Mouse (Mus musculus): ENCODE measurements around the gene Slc25a20. TPM values are rescaled to one million over a fixed set of nuclear protein-coding genes. Genes with fewer than 3 reads are reported as not detected.

Gene Slc25a20
- polyA plus RNA-seq, 1 experiment = 12.6 TPM

DNA sequence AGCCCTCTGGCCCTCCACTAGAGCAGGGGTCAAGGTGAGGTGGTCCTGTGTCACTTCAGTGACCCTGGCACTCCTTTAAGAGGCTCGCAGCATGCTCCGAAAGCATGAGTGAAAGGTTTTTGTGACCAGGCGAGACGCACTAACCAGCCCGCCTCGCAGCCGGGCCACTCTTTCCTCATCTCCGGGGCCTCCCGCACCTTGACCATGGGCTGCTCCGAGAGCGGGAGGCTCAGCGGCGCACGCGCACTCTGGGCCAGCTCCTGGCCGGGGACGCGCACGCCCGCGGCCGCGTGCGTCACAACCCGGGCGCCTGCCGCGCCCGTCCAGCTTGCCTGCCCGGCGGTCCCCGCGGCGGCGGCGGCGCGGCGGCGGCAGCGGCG, 29.9 kb downstream of the Slc25a20 start:
- TF ChIP-seq CTCF (IDR thresholded peaks at IDR 0.05; ENCODE audit: extremely low read depth, insufficient read depth, low read length) (no peak), POLR2A (IDR thresholded peaks at IDR 0.05; ENCODE audit: extremely low read depth, insufficient read depth, low read length) (peak; percentile 77; the same call in 1 of the 2 replicates)

DNA sequence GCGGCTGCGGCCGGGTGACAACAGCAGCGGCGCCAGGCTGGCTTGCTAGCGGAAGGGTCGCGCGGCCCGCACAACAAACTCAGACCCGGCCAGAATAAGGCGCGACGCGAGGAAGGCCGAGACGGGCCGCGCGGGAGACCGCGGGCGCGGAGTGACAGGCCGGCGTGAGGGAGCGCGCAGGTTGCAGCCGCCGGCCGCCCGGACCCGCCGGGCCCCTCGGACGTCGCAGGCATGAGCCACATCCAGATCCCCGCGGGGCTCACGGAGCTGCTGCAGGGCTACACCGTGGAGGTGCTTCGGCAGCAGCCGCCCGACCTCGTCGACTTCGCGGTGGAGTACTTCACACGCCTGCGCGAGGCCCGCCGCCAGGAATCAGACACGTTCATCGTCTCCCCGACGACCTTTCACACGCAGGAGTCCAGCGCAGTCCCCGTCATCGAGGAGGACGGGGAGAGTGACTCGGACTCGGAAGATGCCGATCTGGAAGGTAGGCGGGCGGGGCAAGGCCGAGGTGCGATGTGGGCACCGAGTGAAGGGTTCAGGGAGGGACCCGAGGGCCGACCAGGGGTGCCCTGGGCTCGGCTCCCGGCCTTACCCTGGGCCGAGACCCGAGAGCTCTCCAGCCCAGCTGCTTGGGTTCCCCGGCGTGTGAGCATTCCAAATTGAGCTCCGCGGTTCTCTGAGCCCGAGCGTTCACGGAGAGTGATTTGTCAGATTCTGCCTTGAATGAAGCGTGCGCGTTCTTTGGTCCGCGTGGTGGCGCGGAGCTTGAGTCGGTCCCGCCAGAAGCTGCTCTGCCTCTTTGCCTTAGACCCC, 30.5 kb downstream of the Slc25a20 start:
- no peak for TF ChIP-seq CTCF (IDR thresholded peaks at IDR 0.05; ENCODE audit: extremely low read depth, insufficient read depth, low read length)
- TF ChIP-seq POLR2A (IDR thresholded peaks at IDR 0.05; ENCODE audit: extremely low read depth, insufficient read depth, low read length) = no peak
- peaks cover 6% of the 10 kb centered on the region for H3K4me1 ChIP-seq (ENCODE audit: control insufficient read depth, insufficient read depth, low read length)
- peak overlapping the region; percentile 75 for H3K27ac ChIP-seq (ENCODE audit: insufficient read depth, low read length)

More for the DNA sequence above, 29.9 kb downstream of the Slc25a20 start:
- H3K4me3 ChIP-seq (ENCODE audit: insufficient read depth, low read length) = peak overlapping the region; percentile 97
- peaks cover 6% of the 10 kb centered on the region for H3K4me1 ChIP-seq (ENCODE audit: control insufficient read depth, insufficient read depth, low read length)
- H3K27ac ChIP-seq (ENCODE audit: insufficient read depth, low read length) = peak overlapping the region; percentile 90

DNA sequence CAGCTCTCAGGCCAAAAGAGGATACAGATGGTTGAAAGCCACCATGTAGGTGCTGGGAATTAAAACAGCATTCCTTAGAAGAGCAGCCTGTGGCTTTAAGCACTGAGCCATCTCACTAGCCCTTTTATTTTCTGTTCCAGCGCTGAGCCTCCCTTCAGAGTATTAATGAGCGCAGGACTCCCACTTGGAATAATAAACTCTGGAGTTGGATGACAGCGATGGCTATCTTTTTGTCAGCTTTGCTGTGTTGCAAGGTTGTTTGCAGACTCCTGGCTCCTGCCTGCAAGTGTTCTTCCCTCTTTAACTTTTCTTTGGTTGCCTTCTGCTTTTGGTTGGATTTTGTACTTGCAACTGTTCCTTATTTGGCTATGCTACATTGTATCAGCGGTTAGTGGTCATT, 32.1 kb downstream of the Slc25a20 start:
- TF ChIP-seq POLR2A (IDR thresholded peaks at IDR 0.05; ENCODE audit: extremely low read depth, insufficient read depth, low read length) (no peak), CTCF (IDR thresholded peaks at IDR 0.05; ENCODE audit: extremely low read depth, insufficient read depth, low read length) (no peak)
- peaks cover 6% of the 10 kb centered on the region for H3K4me1 ChIP-seq (ENCODE audit: control insufficient read depth, insufficient read depth, low read length)
- H3K4me3 ChIP-seq (ENCODE audit: insufficient read depth, low read length) = no peak overlapping the region; the same call in 1 of the 2 replicates
- H3K27ac ChIP-seq (ENCODE audit: insufficient read depth, low read length) = no peak overlapping the region

More for the DNA sequence above, 30.5 kb downstream of the Slc25a20 start:
- peak overlapping the region; percentile 97 for H3K4me3 ChIP-seq (ENCODE audit: insufficient read depth, low read length)

DNA sequence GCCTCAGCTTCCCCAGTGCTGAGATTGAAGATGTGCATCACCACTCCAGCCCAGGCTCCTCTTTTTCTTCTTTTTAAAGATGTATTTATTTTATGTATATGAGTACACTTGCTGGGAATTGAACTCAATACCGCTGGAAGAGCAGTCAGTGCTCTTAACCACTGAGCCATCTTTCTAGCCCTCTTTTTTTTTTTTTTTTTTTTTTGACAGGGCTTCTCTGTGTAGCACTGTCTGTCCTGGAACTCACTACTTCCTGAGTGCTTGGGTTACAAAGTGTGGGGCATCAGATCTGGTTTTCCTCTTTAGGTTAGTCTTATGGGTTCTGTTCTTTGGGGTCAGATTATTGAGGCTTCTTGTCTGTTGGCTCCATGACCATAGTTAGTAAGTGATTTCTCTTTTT, 32.6 kb downstream of the Slc25a20 start:
- TF ChIP-seq CTCF (IDR thresholded peaks at IDR 0.05; ENCODE audit: extremely low read depth, insufficient read depth, low read length) = no peak
- no peak for TF ChIP-seq POLR2A (IDR thresholded peaks at IDR 0.05; ENCODE audit: extremely low read depth, insufficient read depth, low read length)
- Histone ChIP-seq H3K4me3 (ENCODE audit: insufficient read depth, low read length) (no peak overlapping the region), H3K27ac (ENCODE audit: insufficient read depth, low read length) (no peak overlapping the region), H3K4me1 (ENCODE audit: control insufficient read depth, insufficient read depth, low read length) (peaks cover 6% of the 10 kb centered on the region)

DNA sequence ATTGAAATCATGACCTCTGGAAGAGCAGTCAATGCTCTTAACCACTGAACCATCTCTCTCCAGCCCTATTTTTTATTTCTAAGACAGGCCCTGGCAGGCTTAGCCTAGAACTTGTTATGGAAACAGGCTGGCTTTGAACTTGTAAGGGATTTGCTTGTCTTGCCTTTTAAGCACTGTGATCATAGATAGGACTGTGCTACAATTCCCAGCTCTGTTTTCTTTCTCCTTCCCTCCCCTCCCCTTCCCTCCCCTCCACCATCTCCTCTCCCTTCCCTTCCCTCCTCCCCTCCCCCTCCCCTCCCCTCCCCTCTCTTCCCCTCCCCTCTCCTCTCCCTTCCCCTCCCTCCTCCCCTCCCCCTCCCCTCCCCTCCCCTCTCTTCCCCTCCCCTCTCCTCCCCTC, 40.6 kb downstream of the Slc25a20 start:
- Histone ChIP-seq H3K27ac (ENCODE audit: insufficient read depth, low read length) (no peak overlapping the region), H3K4me1 (ENCODE audit: control insufficient read depth, insufficient read depth, low read length) (peaks cover 3% of the 10 kb centered on the region), H3K4me3 (ENCODE audit: insufficient read depth, low read length) (no peak overlapping the region)
- TF ChIP-seq CTCF (IDR thresholded peaks at IDR 0.05; ENCODE audit: extremely low read depth, insufficient read depth, low read length) = no peak
- TF ChIP-seq POLR2A (IDR thresholded peaks at IDR 0.05; ENCODE audit: extremely low read depth, insufficient read depth, low read length) = no peak

DNA sequence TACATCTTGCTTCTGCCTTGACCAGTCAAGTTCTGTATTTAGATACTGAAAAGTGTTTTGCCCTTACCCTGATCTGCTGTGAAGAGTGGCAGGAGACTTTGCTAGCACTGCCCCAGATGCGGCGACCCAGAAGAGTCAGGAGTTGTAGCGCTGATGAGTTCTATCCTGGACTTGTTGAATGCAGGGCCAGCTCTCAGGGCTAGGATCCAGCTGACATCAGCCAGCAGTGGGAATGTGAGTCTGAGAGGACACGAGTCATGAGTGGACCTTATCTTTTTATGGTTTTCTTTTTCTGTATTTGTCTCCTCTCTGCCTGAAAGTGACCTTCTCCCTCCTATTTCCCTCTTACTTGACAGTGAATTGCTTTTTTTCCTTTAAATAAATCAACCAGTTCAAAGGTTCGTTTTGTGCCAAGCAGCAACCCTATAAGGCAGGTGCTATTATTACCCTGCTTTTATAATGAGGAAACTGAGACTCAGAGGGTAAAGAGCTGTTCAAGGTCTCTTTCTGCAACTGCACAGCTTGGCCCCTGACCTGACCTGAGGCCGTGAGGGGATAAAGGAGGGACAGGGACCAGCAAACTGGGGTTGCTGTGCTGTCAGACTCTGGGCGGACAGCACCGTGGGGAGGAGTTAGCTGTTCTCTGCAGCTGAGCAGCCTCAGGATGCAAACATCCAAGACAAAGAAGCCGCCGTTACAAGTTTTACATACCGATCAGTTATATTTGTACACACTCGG, 41.7 kb downstream of the Slc25a20 start:
- H3K4me1 ChIP-seq (ENCODE audit: control insufficient read depth, insufficient read depth, low read length) = peaks cover 10% of the 10 kb centered on the region
- no peak overlapping the region; the same call in 1 of the 2 replicates for H3K27ac ChIP-seq (ENCODE audit: insufficient read depth, low read length)
- no peak for TF ChIP-seq CTCF (IDR thresholded peaks at IDR 0.05; ENCODE audit: extremely low read depth, insufficient read depth, low read length)
- no peak for TF ChIP-seq POLR2A (IDR thresholded peaks at IDR 0.05; ENCODE audit: extremely low read depth, insufficient read depth, low read length)
- no peak overlapping the region for H3K4me3 ChIP-seq (ENCODE audit: insufficient read depth, low read length)

DNA sequence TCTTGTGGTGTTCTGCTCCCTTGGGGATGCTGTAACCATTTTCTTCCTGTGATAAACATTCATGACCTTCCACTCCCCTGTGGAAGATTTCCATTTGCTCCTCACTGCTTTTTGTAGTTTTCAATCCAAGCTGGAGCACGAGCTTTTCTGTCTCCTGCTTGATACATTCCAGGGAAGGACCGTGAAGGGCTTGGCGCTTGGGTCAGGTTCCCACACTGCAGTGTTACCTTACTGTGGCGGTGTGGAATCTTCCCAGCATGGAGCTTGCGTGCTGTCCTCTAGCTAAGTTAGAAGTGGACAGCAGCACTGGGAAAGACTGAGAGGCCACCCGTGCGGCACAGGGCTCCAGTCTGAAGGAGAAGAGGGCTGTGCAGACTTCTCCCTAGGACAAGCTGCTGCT, 42.7 kb downstream of the Slc25a20 start:
- no peak overlapping the region for H3K4me3 ChIP-seq (ENCODE audit: insufficient read depth, low read length)
- H3K27ac ChIP-seq (ENCODE audit: insufficient read depth, low read length) = no peak overlapping the region
- H3K4me1 ChIP-seq (ENCODE audit: control insufficient read depth, insufficient read depth, low read length) = peaks cover 10% of the 10 kb centered on the region
- TF ChIP-seq POLR2A (IDR thresholded peaks at IDR 0.05; ENCODE audit: extremely low read depth, insufficient read depth, low read length) (no peak), CTCF (IDR thresholded peaks at IDR 0.05; ENCODE audit: extremely low read depth, insufficient read depth, low read length) (no peak)

DNA sequence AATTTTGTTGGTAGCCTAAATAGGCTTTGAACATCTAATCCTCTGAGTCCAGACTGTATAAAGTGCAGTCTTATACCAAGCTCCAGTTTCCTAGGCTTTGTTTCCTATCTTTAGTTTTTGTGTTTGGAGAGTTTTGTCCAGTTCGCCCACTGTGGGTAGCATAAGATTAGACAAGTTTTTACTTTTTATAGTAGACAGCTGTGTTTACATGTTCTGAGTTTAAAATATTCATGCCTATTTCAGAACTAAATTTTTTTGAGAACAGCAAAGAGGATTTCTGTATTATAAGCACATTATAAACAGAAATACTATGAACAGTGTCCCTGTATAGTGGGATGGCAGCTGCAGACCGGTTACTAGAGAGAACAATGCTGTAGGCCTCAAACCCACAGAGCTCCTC, 45.3 kb downstream of the Slc25a20 start:
- peaks cover 12% of the 10 kb centered on the region for H3K4me1 ChIP-seq (ENCODE audit: control insufficient read depth, insufficient read depth, low read length)
- H3K27ac ChIP-seq (ENCODE audit: insufficient read depth, low read length) = peak overlapping the region; percentile 80; the same call in 1 of the 2 replicates
- H3K4me3 ChIP-seq (ENCODE audit: insufficient read depth, low read length) = no peak overlapping the region
- TF ChIP-seq CTCF (IDR thresholded peaks at IDR 0.05; ENCODE audit: extremely low read depth, insufficient read depth, low read length) = no peak
- TF ChIP-seq POLR2A (IDR thresholded peaks at IDR 0.05; ENCODE audit: extremely low read depth, insufficient read depth, low read length) = no peak

DNA sequence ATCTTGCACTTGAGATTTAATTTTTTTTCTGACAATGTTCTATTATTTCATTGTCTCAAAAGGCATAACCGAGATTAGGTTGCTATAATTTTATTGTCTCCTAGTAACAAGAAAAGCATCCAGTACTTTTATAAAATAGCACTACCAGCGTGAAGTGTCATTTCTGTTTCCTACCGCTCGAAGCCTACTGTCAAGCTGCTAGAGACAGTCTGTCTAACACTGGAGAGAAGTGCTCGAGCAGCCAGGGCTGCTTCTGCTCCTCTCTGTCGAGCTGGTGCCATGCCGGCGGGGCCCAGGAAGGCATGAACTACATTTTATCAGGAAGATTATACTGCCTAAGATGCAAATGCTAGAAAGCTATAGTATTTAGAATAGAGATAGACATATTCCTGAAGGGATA, 46.9 kb downstream of the Slc25a20 start:
- Histone ChIP-seq H3K27ac (ENCODE audit: insufficient read depth, low read length) (no peak overlapping the region), H3K4me1 (ENCODE audit: control insufficient read depth, insufficient read depth, low read length) (peaks cover 12% of the 10 kb centered on the region)

More for the DNA sequence above, 46.9 kb downstream of the Slc25a20 start:
- no peak overlapping the region for H3K4me3 ChIP-seq (ENCODE audit: insufficient read depth, low read length)
- TF ChIP-seq POLR2A (IDR thresholded peaks at IDR 0.05; ENCODE audit: extremely low read depth, insufficient read depth, low read length) = no peak
- TF ChIP-seq CTCF (IDR thresholded peaks at IDR 0.05; ENCODE audit: extremely low read depth, insufficient read depth, low read length) = no peak
